Mouse (Mus musculus) kidney, embryonic 16.5 days (tissue): ENCODE data around the gene Erbb4. TPM values are rescaled to one million over a fixed set of nuclear protein-coding genes. Genes with fewer than 3 reads are reported as not detected.

Experiments used
- ATAC-seq: fragments of 200-750 bp; cut with Nextera tagmentation; 2 replicates; pipeline ENCODE4 v1.8.0; 2017; ENCODE audit warnings: moderate TSS enrichment; ENCODE audit not compliant: low FRiP score, low TSS enrichment
- H3K27ac ChIP-seq: fragments of 300-500 bp; sonication (generic); 2 replicates; pipeline ENCODE4 v1.5.1; 2014; ENCODE audit warnings: low read length
- H3K27me3 ChIP-seq: fragments of 300-500 bp; sonication (generic); 2 replicates; pipeline ENCODE4 v1.6.1; 2014; ENCODE audit warnings: low read length, control low read depth, mixed read lengths; ENCODE audit not compliant: insufficient read depth
- H3K36me3 ChIP-seq: fragments of 300-500 bp; sonication (generic); 2 replicates; pipeline ENCODE4 v1.6.1; 2014; ENCODE audit warnings: low read length, control low read depth, mixed read lengths; ENCODE audit not compliant: insufficient read depth
- H3K4me1 ChIP-seq: fragments of 300-500 bp; sonication (generic); 2 replicates; pipeline ENCODE4 v1.6.1; 2014; ENCODE audit warnings: low read length, control low read depth, mixed read lengths; ENCODE audit not compliant: insufficient read depth
- H3K4me2 ChIP-seq: fragments of 300-500 bp; sonication (generic); replicated peaks from 2 replicates; pipeline ENCODE4 v1.6.1; 2014; ENCODE audit warnings: low read depth, low read length
- H3K4me3 ChIP-seq: fragments of 300-500 bp; sonication (generic); 2 replicates; pipeline ENCODE4 v1.5.1; 2014; ENCODE audit warnings: mild to moderate bottlenecking, low read length
- H3K9ac ChIP-seq: fragments of 300-500 bp; sonication (generic); replicated peaks from 2 replicates; pipeline ENCODE4 v1.6.1; 2014; ENCODE audit warnings: low read length
- H3K9me3 ChIP-seq: fragments of 300-500 bp; sonication (generic); 2 replicates; pipeline ENCODE4 v1.6.1; 2016; ENCODE audit warnings: low read length, control low read depth
- WGBS: fragments of 180-500 bp; shearing (Covaris S2); extraction: QIAGEN DNeasy Blood & Tissue Kit; methylation state at CpG from one replicate; pipeline ENCODE4 v1.1.7; 2014; 5-methylcytosine and 5-hydroxymethylcytosine counted together
- polyA plus RNA-seq: library from polyadenylated mRNA; unstranded; fragments of >200 nt; fragmentation: Nextera tagmentation; extraction: Ambion mirVana; gene quantifications from 2 replicates; pipeline ENCODE4 v1.2.1, GENCODE M21; 2015

Erbb4 gene
- polyA plus RNA-seq, 1 experiment from 2014 or later: 5.6 TPM

GRCm38 (mm10) chr1:68451274-68451673, 656.6 kb downstream of the Erbb4 start:
- Histone ChIP-seq H3K9me3 (no peaks in the 10 kb centered on the region), H3K4me2 (no peak overlapping the region), H3K27ac (no peak overlapping the region), H3K27me3 (no peaks in the 10 kb centered on the region), H3K4me1 (no peaks in the 10 kb centered on the region), H3K4me3 (no peak overlapping the region), H3K36me3 (no peaks in the 10 kb centered on the region), H3K9ac (no peak overlapping the region)
- no peak for ATAC-seq
- WGBS: 84% methylated on average over 1 of the region's 1 CpGs

- Histone ChIP-seq H3K27me3 (no peaks in the 10 kb centered on the region), H3K27ac (no peak overlapping the region), H3K9me3 (no peaks in the 10 kb centered on the region), H3K4me3 (no peak overlapping the region), H3K36me3 (no peaks in the 10 kb centered on the region), H3K9ac (no peak overlapping the region), H3K4me1 (no peaks in the 10 kb centered on the region), H3K4me2 (no peak overlapping the region)
- peak; percentile 57; the same call in 1 of the 2 replicates for ATAC-seq
- WGBS: 32% methylated on average over 5 of the region's 5 CpGs
Measured at GRCm38 (mm10) chr1:68424336-68424983, 683.4 kb downstream of the Erbb4 start.

GRCm38 (mm10) chr1:68401204-68401603, 706.7 kb downstream of the Erbb4 start:
- no peak overlapping the region for H3K4me3 ChIP-seq
- no peaks in the 10 kb centered on the region for H3K9me3 ChIP-seq
- 52% methylated on average over 4 of the region's 4 CpGs for WGBS
- H3K4me2 ChIP-seq: no peak overlapping the region
- no peaks in the 10 kb centered on the region for H3K4me1 ChIP-seq
- no peak for ATAC-seq
- H3K27ac ChIP-seq: no peak overlapping the region
- no peaks in the 10 kb centered on the region for H3K36me3 ChIP-seq
- no peaks in the 10 kb centered on the region for H3K27me3 ChIP-seq
- H3K9ac ChIP-seq: no peak overlapping the region

DNA sequence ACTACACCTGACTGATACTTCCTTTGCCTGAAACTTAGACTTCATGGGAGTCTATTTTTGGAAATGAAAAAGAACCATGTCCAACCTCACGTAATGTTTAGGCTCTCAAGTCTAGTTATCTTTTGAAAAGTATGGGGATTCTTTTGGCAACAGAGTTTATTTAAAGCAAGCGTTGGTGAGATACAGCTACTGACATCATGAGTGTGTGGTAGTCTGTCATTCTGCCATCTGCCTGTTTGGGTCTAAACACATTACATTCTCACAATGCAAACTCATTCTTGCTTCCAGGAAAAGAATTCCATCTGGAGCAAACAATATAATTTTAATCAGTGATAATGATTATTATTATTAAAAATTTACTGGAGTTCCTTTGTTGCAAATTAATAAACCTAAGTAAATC, 736.3 kb downstream of the Erbb4 start:
- no peaks in the 10 kb centered on the region for H3K9me3 ChIP-seq
- H3K4me2 ChIP-seq: no peak overlapping the region
- ATAC-seq: no peak
- H3K27me3 ChIP-seq: no peaks in the 10 kb centered on the region
- no peak overlapping the region for H3K4me3 ChIP-seq
- no peak overlapping the region for H3K27ac ChIP-seq
- WGBS: 80% methylated on average over 2 of the region's 2 CpGs
- H3K9ac ChIP-seq: no peak overlapping the region
- no peaks in the 10 kb centered on the region for H3K4me1 ChIP-seq
- no peaks in the 10 kb centered on the region for H3K36me3 ChIP-seq

DNA sequence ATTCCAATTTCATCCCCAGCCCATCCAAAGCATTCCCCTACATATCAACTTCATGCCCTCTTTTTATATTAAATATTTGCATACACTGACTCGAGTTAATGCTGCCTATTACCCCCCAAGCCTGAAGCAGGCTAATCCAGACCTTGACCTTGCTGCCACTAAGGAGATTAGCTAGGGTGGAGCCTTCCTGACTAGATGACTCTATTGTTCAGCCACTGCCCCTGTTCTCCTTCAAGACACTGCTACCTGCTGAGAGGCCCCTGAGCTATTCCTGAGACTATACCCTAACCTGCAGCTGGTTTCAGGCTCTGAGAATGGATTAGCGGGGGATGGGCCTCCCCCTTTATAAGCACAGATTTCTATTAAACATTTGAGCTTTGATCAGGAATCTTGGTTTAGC, 774.1 kb downstream of the Erbb4 start:
- Histone ChIP-seq H3K9ac (no peak overlapping the region), H3K4me1 (no peaks in the 10 kb centered on the region), H3K36me3 (no peaks in the 10 kb centered on the region), H3K9me3 (no peaks in the 10 kb centered on the region), H3K27me3 (no peaks in the 10 kb centered on the region), H3K4me3 (no peak overlapping the region), H3K27ac (no peak overlapping the region), H3K4me2 (no peak overlapping the region)
- ATAC-seq: no peak
- WGBS: 60% methylated on average over 2 of the region's 2 CpGs

DNA sequence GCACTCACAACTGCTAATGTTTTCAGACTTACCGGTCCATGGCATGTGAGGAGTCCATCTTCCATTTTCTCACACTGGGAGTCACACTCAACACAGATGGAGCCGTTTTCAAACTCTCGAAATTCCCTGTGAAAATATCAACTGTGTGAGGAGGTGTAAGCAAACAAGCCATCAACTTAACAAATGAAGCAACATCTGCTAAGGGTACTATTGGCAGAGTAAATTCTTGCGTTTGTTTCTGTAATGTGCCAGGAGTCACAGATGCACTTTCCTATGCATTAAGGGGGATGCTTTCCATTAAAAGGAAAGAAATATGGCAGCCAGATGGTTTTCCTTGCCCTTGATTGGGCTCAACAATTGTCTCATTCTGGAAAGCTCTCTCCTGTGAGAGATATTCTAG, 802.0 kb downstream of the Erbb4 start:
- Histone ChIP-seq H3K27ac (no peak overlapping the region), H3K4me1 (no peaks in the 10 kb centered on the region), H3K4me2 (no peak overlapping the region), H3K27me3 (no peaks in the 10 kb centered on the region), H3K4me3 (no peak overlapping the region), H3K9ac (no peak overlapping the region), H3K9me3 (no peaks in the 10 kb centered on the region), H3K36me3 (no peaks in the 10 kb centered on the region)
- ATAC-seq: no peak
- WGBS: 83% methylated on average over 4 of the region's 4 CpGs

GRCm38 (mm10) chr1:68284443-68284842, 823.4 kb downstream of the Erbb4 start:
- H3K4me1 ChIP-seq: no peaks in the 10 kb centered on the region
- H3K4me3 ChIP-seq: no peak overlapping the region
- 69% methylated on average over 2 of the region's 2 CpGs for WGBS
- H3K9me3 ChIP-seq: no peaks in the 10 kb centered on the region
- no peaks in the 10 kb centered on the region for H3K36me3 ChIP-seq
- no peaks in the 10 kb centered on the region for H3K27me3 ChIP-seq
- H3K4me2 ChIP-seq: no peak overlapping the region
- ATAC-seq: no peak
- no peak overlapping the region for H3K9ac ChIP-seq
- H3K27ac ChIP-seq: no peak overlapping the region

- Histone ChIP-seq H3K9me3 (no peaks in the 10 kb centered on the region), H3K4me2 (no peak overlapping the region), H3K9ac (no peak overlapping the region), H3K4me3 (no peak overlapping the region), H3K27me3 (no peaks in the 10 kb centered on the region), H3K27ac (no peak overlapping the region), H3K36me3 (no peaks in the 10 kb centered on the region), H3K4me1 (no peaks in the 10 kb centered on the region)
- 46% methylated on average over 5 of the region's 5 CpGs for WGBS
- ATAC-seq: no peak
Measured at GRCm38 (mm10) chr1:68275819-68276218, 832.0 kb downstream of the Erbb4 start.

GRCm38 (mm10) chr1:68178580-68178979, 929.3 kb downstream of the Erbb4 start:
- no peak overlapping the region for H3K9ac ChIP-seq
- H3K9me3 ChIP-seq: no peaks in the 10 kb centered on the region
- H3K27ac ChIP-seq: no peak overlapping the region
- no peak overlapping the region for H3K4me3 ChIP-seq
- no peaks in the 10 kb centered on the region for H3K4me1 ChIP-seq
- no peak overlapping the region for H3K4me2 ChIP-seq
- no peak for ATAC-seq
- WGBS: 21% methylated on average over 3 of the region's 3 CpGs
- H3K27me3 ChIP-seq: no peaks in the 10 kb centered on the region
- H3K36me3 ChIP-seq: no peaks in the 10 kb centered on the region

DNA sequence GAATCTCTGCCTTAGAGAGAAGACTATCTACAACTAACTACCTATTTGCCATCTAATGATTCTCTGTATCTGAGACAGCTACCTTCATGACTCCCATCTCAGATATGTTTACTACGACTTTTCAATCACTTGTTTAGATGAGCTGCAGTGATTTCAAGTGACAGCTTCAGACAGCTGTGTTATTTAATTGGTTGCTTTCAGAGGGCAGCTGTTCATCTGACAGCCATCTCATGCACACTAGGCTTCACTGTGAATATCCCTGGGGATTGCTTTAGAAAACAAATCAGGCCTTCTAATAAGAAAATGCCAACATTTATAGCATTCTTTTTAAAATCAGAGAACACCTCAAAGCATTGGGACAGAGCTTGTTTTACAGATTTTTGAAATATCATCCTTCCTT, 952.6 kb downstream of the Erbb4 start:
- Histone ChIP-seq H3K27me3 (no peaks in the 10 kb centered on the region), H3K4me2 (no peak overlapping the region), H3K36me3 (no peaks in the 10 kb centered on the region), H3K9ac (no peak overlapping the region), H3K4me3 (no peak overlapping the region), H3K9me3 (no peaks in the 10 kb centered on the region), H3K4me1 (no peaks in the 10 kb centered on the region), H3K27ac (no peak overlapping the region)
- WGBS: 76% methylated on average over 1 of the region's 1 CpGs
- no peak for ATAC-seq
